Mouse (Mus musculus): ENCODE data around the gene Tmbim6.

Tmbim6 gene

DNA sequence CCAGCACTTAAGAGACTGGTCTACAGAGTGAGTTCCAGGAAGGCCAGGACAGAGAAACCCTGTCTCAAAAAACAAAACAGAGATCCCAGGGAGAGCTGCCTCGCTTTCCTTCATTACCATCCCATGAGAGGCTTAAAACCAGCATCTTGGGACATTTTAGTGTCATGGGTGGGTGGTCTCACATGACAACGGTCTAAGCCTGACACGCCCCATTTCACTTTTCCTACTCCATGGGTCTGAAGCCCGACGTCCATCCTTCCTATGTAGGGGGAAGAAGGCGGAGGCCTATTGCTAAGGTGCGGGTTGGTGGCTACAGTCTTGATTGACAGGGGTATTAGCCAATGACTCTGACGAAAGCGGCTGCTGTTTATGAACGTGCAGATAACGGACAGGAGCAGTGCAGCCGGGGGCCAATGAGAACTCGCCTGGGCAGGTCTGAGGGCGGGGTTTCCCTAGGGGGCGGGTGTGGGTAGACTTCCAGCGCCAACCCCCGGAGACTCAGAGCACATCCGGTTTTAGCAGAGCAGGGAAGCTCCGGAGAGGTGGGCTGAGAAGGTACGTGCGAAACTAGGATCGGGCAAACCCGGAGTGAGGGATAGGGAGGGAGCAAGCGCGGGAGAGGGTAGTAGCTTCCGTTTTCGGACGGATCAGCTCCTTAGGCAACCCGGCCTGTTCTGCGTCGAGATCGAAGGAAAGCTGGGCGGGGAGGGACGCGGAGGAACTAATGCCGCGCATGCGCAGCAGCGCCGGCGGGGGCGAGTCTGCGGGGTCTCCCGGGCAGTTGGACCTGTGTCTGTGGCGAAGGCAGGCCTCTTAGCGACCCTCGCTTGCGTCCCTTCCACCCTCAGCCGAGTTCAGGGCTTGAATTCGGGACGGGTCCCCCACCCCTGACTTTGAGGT is at the start of gene Tmbim6:
Gene Tmbim6, plus strand, starts transcription at position 397 of the 900 bp plus-strand sequence.
- DNase-seq (ENCODE audit: low read depth), result peak; percentile 99

DNA sequence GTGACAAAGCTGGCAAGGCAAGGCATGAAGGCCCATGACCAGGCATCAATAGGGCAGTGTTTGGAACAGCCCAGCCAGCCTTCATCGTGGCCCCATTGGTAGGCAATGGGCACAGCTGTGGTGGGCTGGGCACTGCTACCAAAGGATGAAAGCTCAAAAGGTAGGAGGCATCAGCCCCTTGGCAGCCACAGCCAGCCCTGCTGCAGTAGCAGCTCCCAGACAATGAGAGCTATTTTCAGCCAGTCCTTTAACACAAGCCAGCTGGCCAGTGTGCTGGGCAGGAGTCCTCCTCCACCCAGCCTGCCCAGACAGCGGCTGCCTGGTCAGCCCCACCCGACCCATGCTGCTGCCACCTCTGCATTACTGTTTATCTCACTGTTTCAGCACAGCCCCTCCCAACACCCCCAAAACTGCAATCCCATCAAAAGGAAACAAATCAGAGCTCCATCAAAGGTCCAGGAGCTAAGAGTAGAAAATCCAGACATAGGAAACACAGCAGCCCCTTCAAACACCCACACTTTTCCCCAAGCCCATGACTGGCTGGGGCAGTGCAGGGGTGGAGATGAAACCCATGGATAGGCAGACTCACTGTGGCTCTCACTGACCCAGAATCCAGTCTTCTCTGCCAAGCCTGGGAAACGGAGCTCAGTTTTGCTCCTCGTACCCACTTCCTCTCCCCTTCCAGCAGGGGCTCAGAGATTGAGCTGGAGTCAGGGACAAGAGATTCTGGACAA is 49.1 kb upstream of the Tmbim6 start:
- DNase-seq (ENCODE audit: low read depth), result no peak

DNA sequence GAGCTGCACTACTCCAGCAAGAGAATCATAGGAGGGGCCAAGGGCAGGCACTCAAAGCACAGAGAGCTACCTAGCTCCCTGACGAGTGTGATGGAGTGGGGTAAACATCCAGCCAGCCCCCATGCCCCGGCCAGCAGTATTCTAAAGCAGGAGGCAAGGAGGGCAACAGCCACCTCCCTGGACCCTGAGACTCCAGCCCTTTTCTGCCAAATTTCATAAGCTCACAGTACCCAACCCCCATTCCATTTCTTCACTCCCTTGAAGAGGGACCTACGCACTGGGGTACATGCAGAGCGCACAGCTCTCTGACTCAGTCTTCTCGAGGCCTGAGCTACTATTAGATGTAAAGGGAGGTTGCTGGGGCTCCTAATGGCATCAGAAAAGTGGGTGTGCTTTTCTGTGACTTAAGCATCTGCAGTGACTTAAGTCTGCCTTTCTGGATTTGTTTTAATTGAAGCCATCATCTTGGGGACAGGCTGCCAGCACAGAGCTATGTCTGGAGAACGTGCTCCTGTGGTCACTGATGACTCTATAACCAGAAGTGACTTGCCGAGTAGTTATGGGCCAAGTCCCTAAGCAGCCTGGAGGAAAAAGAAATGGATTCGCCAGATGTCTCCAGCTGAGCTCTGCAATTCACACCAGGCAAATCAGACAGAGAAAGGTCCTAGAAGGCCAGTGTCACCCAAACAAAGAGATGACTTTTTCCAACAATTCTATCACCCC is 48.4 kb upstream of the Tmbim6 start:
- DNase-seq (ENCODE audit: low read depth), result no peak

DNA sequence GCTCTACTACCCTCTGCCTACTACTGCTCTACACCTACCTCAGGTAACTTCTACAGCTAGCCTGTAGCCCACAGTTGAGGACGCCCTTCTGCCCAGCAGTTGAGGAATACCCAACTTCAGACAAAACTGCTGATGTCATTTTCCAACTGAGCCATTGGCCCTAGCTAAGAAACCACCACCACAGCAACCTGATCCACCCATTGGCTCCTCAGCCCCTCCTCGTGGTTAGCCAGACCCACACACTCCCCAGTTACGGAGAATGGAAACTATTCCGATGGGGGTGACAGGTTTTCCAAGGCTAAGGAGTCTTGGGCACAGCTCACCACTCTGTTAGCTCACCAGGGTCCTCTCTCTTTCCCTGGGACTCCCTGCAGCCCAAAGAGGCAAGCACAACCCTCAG is 47.7 kb upstream of the Tmbim6 start:
- no peak for DNase-seq (ENCODE audit: low read depth)

DNA sequence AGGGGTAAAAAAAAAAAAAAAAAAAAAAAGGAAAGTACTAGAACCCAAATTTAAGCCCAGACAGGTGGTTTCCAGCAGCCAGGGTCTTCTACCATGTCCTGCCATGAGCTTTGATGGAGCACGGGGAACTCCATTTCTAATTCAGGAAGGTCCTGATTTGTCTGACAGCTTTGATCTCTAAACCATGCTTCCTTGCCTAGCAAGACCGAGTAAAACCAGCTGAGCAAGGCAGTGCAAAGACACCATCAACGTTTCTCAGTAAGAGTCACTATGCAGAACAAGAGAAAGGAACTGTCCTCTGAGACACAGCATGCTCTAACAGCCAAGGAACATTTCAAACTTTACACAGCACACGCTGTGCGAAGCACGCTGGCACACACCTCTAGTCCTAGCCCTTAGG is 41.1 kb upstream of the Tmbim6 start:
- DNase-seq (ENCODE audit: low read depth), result no peak

DNA sequence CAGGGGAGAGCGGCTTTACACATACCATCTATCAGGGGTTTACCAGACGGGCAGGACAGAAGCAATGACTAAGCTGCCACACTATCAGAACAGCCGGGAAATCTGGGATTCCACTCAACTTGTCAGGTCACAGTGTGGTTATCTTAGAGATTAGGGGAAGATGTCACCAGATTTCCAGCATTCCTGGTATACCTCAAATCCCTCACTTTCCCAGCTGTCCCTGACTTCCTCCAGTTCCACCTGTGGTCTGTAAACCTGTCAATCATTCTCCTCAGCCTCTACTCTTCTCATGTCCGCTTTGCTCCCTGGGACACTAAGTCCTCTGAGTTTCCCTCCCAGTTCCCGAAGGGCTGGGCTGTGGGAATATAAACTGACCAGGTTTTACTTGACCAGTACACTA is 40.4 kb upstream of the Tmbim6 start:
- no peak for DNase-seq (ENCODE audit: low read depth)

DNA sequence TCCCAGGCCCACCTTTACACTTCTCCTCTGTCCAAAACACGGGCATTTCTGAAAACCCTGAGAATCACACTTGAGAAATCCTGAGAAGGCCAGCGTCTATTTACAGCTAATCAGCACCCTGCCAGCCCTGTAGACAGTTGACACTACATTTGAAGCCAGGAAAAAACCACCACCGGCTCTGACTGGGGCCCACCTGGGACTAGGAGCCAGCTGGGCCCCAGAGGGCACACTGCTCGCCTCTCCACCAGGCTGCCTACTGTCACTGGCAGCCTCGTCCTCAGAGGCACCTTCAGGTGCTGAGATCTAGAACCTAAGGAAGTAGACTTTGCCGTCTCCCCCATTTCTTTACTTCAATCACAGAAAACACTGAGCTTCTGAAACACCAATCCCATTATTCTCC is 37.0 kb upstream of the Tmbim6 start:
- DNase-seq (ENCODE audit: low read depth), result no peak

DNA sequence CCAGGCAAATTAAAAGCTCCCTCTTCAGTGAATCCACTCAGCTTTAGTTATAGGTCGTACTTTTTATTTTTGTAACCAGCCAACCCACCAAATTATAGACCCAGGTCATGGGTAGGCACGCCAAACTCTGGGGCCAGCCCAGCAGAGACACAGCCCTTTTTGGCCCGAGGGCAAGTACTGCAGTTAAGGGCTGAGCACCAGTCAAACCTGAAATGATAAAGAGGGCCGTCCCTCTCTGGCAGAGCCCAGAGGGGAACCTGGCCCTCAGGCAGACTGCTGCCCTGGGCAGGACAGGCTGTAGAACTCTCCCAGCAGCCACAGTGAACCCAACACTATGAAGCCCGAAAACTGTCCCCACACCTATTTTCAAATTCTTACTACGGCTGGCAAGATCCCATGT is 36.2 kb upstream of the Tmbim6 start:
- no peak for DNase-seq (ENCODE audit: low read depth)

DNA sequence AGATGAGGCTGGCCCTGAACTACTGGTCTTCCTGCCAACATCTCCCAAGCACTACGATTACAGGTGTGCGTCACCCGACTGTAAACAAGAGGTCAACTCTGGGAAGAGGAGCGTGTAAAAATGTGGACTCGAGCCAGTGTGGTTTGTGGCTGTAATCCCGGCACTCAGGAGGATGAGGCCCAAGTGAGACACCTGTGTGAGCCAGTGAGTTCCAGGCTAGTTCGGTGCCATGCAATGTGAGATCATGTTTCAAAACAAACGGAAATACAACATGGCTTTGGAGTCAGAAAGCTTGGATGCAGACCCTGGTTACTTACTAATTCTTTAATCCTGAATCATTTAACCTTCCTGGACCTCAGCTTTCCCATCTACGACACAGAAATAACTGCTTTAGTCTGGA is 33.7 kb upstream of the Tmbim6 start:
- DNase-seq (ENCODE audit: low read depth), result no peak

DNA sequence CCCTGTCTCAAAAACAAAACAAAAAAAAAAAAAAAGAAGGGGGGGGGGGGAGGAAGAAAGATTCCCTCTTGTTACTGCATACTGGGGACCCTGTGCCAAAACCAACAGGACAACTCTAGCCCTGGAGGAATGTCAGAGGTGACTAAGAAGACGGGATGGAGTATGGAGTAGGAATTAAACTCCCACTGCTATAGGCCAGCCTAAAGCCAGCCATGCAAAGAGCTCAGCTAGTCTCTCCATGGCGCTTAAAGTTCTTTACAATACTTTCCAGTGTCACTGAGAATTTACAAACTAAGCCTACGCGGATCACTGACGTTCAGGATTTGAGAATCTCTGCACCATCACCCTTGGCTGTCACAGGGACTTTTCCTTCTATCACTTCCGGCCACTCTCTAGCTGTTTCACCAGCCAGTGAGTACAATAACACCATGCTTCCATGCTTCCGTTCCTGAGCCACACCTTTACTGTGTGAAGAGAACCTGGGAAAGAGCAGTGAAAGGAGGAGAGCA is 28.6 kb upstream of the Tmbim6 start:
- DNase-seq (ENCODE audit: low read depth), result peak; percentile 23

DNA sequence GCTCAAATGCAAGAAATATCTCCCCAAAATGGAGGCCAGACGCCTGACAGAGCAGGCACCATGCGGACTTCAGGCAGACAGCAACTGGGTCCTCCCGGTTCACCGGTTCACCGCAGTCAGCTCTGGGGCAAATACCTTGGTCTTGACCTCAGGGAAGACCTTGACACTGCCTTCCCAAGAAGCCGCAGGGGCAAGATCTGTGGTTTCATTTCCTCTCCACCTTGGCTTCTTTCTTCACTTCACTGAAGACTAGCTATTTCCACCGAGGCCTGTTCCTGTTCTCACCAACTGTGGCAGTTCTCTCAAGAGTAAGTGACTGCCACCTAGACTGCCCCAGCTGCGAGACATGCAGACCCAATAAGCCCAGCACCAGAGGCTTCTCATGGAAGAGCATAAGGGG is 27.8 kb upstream of the Tmbim6 start:
- peak; percentile 72 for DNase-seq (ENCODE audit: low read depth)

DNA sequence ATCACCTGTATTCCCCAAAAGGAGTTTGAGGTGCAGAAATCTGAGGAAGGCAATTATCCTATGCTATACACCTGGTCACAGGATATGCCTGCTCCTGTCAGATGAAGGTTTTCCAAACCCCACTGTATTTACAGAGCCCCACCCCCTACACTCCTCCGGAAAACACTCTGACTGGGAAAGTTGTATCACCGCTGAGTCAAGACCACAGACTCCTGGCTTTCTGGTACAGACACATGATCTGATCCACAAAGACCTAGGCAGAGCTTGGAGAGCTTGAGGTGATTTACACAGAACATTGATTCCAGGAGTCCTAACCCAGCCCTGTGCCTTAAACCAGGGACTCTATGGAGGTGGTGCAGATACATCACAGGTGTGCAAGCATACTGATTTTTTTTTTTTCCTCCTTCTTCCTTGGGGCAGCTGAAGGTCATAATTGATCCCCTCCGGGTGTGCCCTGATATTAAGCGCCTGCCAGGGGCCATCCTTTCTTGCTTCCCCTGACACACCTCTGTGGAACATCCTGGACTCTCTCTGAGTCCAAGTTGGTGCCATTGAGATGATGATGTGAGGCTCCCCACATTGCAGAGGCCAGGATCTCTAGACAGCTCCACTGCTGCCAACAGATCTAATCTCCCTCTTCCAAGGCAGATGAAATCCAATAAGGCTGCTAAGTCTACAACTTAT is 24.0 kb upstream of the Tmbim6 start:
- DNase-seq (ENCODE audit: low read depth), result peak; percentile 22

DNA sequence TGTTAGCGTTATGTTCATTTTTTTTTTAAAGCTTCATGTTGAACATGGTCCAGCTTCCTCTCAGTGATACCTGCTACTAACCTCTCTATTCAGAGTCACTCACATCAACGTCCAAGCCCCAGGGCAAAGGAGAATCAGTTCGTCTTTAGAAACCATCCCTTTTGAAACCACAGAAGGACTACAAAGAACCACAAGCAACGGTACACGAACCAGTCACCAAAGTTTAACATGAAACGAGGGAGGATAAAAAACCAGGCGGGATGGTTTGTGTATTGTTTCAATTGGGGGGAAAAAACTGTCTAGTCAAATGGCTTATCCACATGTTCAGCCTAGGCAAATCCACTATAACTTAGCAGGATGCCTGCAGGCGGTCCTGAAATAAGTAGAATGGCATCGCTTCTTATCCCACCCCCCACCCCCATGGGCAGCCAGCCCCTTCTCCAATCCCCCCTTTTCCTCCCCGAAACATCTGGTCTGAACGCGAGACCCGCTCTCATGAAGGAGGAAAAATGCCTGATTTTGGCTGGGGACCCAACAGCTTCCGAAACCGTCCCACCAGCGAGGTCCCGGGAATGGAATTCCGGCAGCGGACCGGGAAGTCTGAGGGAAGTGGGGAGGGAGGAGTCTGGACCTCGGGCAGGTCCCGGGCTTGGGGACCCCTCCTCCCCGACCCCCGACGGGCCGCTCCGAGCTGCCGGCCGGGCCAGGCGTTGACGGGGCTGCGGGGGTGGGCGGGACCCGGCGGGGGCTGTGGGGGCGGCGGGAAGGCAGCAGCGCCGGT is 23.1 kb upstream of the Tmbim6 start:
- peak; percentile 44 for DNase-seq (ENCODE audit: low read depth)

DNA sequence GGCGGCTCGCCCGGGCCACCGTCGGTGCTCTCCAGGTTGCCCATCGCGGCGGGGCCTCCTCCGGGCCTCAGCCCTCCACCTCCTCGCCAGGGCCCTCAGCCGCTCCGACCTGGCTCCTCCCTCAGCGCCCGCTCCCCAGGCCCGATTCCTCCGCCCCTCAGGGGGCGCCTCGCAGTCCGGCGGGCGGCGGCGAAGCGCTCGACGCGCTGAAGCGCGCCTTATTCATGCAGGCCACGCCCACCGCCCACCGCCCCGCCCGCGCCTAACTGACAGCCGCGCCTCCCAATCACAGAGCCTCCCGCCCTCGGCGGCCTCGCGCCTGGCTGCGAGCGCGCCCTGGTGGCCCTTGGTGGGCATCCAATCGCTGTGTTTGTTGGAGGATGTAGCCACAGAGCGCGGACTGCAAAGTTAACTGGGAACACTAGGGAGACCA is 22.4 kb upstream of the Tmbim6 start, which contains the start of gene Fmnl3:
Gene Fmnl3, minus strand, starts transcription at position 224 of the 433 bp plus-strand sequence.
- DNase-seq (ENCODE audit: low read depth), result peak; percentile 98

DNA sequence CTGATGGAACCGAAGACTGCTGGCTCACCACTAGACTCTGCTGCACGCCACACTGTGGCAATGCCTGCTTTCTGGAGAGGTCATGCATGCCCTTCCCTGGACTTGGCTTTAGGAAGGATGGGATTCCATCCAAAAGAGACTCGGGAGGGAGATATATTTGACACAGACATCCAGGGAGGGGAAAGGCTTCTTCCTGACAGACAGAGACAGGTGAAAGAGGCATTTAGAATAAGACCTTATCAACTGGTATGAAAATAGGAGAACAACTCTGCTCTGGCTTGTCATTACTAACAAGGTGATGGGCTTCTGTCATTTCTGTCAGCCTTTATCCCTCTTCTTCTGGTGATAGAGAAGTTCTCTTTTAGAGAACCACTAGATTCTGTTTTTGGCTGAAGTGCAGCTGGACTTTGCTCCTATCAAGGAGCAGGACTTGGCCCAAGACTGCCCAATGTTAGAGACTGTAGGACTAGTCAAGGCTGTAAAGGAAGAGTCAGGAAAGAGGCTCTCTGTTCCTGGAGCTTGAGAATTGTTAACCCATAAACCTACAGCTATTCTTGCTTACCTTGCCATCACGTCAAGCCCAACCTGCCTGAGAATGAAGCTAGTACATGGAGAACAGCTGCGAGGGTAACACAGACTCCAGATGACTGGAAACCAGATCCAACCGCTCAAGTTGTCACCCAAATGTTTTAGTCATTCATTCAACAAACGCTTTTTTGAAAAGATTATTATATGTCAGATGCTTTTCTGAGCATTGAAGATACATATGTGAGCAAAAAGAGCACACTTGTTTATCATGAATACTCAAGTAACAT is 20.9 kb upstream of the Tmbim6 start:
- DNase-seq (ENCODE audit: low read depth), result no peak

DNA sequence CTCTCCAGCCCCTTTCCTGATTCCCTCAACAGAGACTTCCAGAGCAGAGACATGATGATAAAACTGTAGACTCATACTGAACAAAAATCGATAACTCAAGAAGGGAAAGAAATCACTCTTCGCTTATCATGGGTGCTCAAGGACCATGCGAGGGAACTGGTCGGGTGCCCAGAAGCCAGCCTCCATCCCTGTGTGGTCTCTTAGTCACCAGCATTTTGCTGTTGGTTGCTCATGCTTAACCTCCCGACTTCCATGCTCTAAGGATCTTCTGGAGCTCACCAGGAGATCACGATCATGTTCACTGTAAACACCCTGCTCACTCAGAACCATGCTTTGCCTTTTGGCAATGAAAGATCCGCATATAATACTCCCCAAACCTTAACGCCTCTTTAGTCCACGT is 19.9 kb upstream of the Tmbim6 start:
- no peak for DNase-seq (ENCODE audit: low read depth)

DNA sequence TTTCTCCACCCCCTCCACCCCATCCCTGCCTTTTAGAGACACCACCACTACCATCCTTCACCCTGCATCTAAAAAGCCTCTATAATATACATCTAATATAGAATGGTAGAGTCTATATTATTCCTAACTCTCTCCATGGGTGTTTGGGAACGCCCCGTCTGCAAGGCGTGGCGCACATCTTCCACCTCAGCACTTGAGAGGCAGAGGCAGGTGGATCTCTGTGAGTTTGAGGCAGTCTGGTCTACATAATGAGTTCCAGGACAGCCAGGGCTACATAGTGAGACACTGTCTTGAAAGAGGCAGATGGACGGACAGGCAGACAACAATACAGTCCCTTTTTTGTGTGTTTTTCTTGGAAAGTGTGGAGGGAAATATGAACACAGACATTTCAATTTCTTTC is 17.6 kb upstream of the Tmbim6 start:
- no peak for DNase-seq (ENCODE audit: low read depth)

DNA sequence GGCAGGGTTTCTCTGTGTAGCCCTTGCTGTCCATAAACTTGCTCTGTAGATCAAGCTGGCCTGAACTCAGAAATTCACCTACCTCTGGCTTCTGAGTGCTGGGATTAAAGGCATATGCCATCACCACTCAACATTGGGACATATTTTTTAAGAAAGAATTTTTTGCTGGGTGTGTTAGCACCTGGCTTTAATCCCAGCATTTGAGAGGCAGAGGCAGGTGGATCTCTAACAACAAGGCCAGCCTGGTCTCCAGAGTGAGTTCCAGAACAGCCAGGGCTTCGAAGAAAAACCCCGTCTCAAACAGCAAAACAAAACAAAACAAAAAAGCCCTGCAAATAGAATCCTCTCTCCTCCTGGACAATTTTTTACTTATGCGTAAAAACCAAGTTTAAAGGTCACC is 17.1 kb upstream of the Tmbim6 start:
- no peak for DNase-seq (ENCODE audit: low read depth)

DNA sequence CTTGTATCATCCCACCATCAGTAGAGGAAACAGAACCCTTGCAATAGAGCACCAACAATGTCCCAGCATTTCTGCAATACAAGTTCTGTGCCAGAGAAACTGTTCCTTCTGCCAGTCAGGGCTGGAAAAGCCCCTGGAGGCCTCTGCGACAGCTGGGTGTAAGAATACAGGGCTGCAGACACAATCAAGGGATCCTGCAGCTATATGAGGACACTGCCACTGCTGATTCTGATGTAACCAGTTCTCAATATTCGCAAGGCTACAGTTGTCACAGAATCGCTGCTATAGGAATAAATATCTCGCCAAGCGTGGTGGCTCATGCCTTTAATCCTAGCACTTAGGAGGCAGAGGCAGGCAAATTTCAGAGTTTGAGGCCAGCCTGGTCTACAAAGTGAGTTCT is 16.4 kb upstream of the Tmbim6 start:
- no peak for DNase-seq (ENCODE audit: low read depth)

DNA sequence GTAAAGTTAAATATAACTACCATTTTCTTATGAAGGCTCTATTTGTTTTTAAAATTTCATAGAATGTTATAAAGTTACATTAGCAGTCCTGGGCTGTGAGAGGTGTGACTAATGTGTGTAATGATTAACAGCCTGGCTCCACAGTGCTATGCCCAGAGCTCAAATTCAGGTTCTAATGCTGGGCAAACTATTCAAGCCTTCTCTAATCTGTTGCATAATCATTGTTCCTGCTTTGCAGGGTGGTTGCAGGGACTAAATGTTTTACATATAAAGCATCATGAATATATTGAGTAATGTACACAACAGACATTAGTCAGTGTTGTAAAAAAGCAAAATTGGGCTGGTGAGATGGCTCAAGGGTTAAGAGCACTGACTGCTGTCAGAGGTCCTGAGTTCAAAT is 9.8 kb upstream of the Tmbim6 start:
- no peak for DNase-seq (ENCODE audit: low read depth)

Data from naive thymus-derived CD4-positive, alpha-beta T cell, adult 2 months (primary cell).